Mouse (Mus musculus) embryonic facial prominence, embryonic 13.5 days (tissue): ENCODE results near the gene Dusp7. TPM values are rescaled to one million over a fixed set of nuclear protein-coding genes. Genes with fewer than 3 reads are reported as not detected.

Source experiments
- ATAC-seq: fragments of 200-750 bp; cut with Nextera tagmentation; 2 replicates; pipeline ENCODE4 v1.8.0; 2017; ENCODE audit warnings: low read depth; ENCODE audit not compliant: insufficient number of reproducible peaks, insufficient read depth, low FRiP score, low TSS enrichment
- H3K27ac ChIP-seq: fragments of 300-500 bp; sonication (generic); 2 replicates; pipeline ENCODE4 v1.5.1; 2015; ENCODE audit warnings: moderate library complexity, mild to moderate bottlenecking, inconsistent platforms
- H3K27me3 ChIP-seq: fragments of 300-500 bp; sonication (generic); 2 replicates; pipeline ENCODE4 v1.6.1; 2015; ENCODE audit warnings: mild to moderate bottlenecking, inconsistent platforms
- H3K36me3 ChIP-seq: fragments of 300-500 bp; sonication (generic); 2 replicates; pipeline ENCODE4 v1.6.1; 2015; ENCODE audit warnings: mild to moderate bottlenecking, inconsistent platforms
- H3K4me1 ChIP-seq: fragments of 300-500 bp; sonication (generic); 2 replicates; pipeline ENCODE4 v1.6.1; 2015; ENCODE audit warnings: inconsistent platforms
- H3K4me2 ChIP-seq: fragments of 300-500 bp; sonication (generic); 2 replicates; pipeline ENCODE4 v1.6.1; 2015; ENCODE audit warnings: moderate library complexity, mild to moderate bottlenecking, inconsistent platforms
- H3K4me3 ChIP-seq: fragments of 300-500 bp; sonication (generic); 2 replicates; pipeline ENCODE4 v1.5.1; 2015; ENCODE audit warnings: mild to moderate bottlenecking, inconsistent platforms
- H3K9ac ChIP-seq: fragments of 300-500 bp; sonication (generic); 2 replicates; pipeline ENCODE4 v1.6.1; 2015; ENCODE audit warnings: mild to moderate bottlenecking, inconsistent platforms
- H3K9me3 ChIP-seq: fragments of 300-500 bp; sonication (generic); 2 replicates; pipeline ENCODE4 v1.6.1; 2016; ENCODE audit warnings: inconsistent platforms
- WGBS: fragments of 180-500 bp; shearing (Covaris S2); methylation state at CpG from one replicate; pipeline ENCODE4 v1.1.7; 2015; ENCODE audit warnings: mixed read lengths; 5-methylcytosine and 5-hydroxymethylcytosine counted together
- polyA plus RNA-seq: library from polyadenylated mRNA; unstranded; fragments of >200 nt; fragmentation: Nextera tagmentation; extraction: Ambion mirVana; gene quantifications from 2 replicates; pipeline ENCODE4 v1.2.1, GENCODE M21; 2015

The Dusp7 gene
- polyA plus RNA-seq, 1 experiment from 2014 or later = 40.6 TPM

GRCm38 (mm10) chr9:106409096-106409495 is 40.7 kb downstream of the Dusp7 start:
- 97% methylated on average over 4 of the region's 4 CpGs for WGBS

GRCm38 (mm10) chr9:106410086-106410650 is 41.7 kb downstream of the Dusp7 start:
- Histone ChIP-seq H3K4me2 (no peak overlapping the region), H3K4me1 (peaks cover 26% of the 10 kb centered on the region), H3K27ac (no peak overlapping the region), H3K4me3 (no peak overlapping the region), H3K27me3 (no peaks in the 10 kb centered on the region), H3K36me3 (no peaks in the 10 kb centered on the region), H3K9me3 (no peaks in the 10 kb centered on the region), H3K9ac (no peak overlapping the region)
- 76% methylated on average over 2 of the region's 2 CpGs for WGBS
- no peak for ATAC-seq

More at GRCm38 (mm10) chr9:106409096-106409495, 40.7 kb downstream of the Dusp7 start:
- Histone ChIP-seq H3K4me3 (no peak overlapping the region), H3K27ac (no peak overlapping the region), H3K27me3 (no peaks in the 10 kb centered on the region), H3K4me2 (no peak overlapping the region), H3K9me3 (no peaks in the 10 kb centered on the region), H3K9ac (no peak overlapping the region), H3K36me3 (no peaks in the 10 kb centered on the region), H3K4me1 (peaks cover 28% of the 10 kb centered on the region)
- no peak for ATAC-seq

DNA sequence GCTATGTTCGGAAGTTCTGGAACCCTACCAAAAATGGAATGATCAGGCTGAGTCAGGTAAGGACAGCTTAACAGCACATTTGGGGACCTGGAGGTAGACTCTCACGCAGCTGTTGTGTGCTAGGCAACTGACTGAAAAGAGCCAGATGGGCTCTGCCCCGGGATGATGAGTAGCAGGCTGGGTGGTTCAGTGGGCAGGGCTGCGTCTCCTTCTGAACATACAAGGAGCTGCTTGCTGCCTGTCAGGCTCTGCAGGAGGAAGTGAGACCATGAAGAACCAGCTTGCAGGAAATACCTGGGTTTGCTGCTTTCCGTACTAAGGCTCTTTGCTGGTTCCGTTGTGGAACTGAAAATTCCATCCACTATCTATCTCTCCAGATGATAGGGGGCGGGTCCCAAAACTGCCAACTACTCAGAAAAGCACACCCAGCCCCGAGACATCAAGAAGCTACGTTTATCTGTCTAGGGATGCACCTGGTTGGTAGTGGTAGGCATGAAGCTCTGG is 42.7 kb downstream of the Dusp7 start:
- peaks cover 21% of the 10 kb centered on the region for H3K4me1 ChIP-seq
- 72% methylated on average over 9 of the region's 9 CpGs for WGBS
- H3K36me3 ChIP-seq = no peaks in the 10 kb centered on the region
- H3K9ac ChIP-seq = no peak overlapping the region
- no peaks in the 10 kb centered on the region for H3K9me3 ChIP-seq
- no peak overlapping the region for H3K4me3 ChIP-seq
- no peaks in the 10 kb centered on the region for H3K27me3 ChIP-seq
- no peak overlapping the region for H3K4me2 ChIP-seq
- no peak for ATAC-seq
- no peak overlapping the region for H3K27ac ChIP-seq

GRCm38 (mm10) chr9:106411729-106412128 is 43.3 kb downstream of the Dusp7 start:
- ATAC-seq = no peak
- Histone ChIP-seq H3K4me1 (peaks cover 15% of the 10 kb centered on the region), H3K4me3 (no peak overlapping the region), H3K27ac (no peak overlapping the region), H3K9ac (0 out of 2 replicates have a peak overlapping the region, but pooled peaks have one; percentile 27), H3K27me3 (no peaks in the 10 kb centered on the region), H3K4me2 (no peak overlapping the region), H3K9me3 (no peaks in the 10 kb centered on the region), H3K36me3 (no peaks in the 10 kb centered on the region)
- WGBS = 74% methylated on average over 6 of the region's 6 CpGs

GRCm38 (mm10) chr9:106412210-106412609 is 43.8 kb downstream of the Dusp7 start:
- Histone ChIP-seq H3K4me2 (no peak overlapping the region), H3K36me3 (no peaks in the 10 kb centered on the region), H3K4me3 (no peak overlapping the region), H3K4me1 (peaks cover 18% of the 10 kb centered on the region), H3K27me3 (no peaks in the 10 kb centered on the region), H3K9me3 (no peaks in the 10 kb centered on the region), H3K27ac (no peak overlapping the region), H3K9ac (0 out of 2 replicates have a peak overlapping the region, but pooled peaks have one; percentile 27)
- 62% methylated on average over 3 of the region's 3 CpGs for WGBS
- ATAC-seq = no peak

DNA sequence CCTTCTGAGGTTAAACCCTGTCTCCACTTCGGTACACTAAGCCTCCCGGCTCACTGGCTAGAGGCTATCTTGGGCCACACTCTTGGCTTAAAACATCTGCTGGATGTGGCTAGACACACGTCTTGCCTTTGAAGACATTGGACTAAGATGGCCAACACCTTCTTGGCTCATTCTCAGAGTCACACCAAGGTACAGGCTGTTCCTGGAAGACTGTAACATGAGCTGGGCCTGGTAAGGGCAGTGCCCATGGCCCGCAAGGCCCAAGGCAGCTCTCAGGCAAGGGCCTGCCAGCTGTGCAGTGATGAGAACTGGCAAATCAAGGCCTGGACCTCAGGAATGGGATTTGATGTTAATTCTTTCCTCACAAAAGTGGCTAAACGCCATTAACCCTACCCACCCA is 45.2 kb downstream of the Dusp7 start:
- 84% methylated on average over 5 of the region's 5 CpGs for WGBS
- H3K4me3 ChIP-seq = no peak overlapping the region
- H3K4me2 ChIP-seq = no peak overlapping the region
- no peak overlapping the region for H3K9ac ChIP-seq
- no peak for ATAC-seq
- no peaks in the 10 kb centered on the region for H3K36me3 ChIP-seq
- H3K27me3 ChIP-seq = no peaks in the 10 kb centered on the region
- H3K27ac ChIP-seq = no peak overlapping the region
- peaks cover 32% of the 10 kb centered on the region for H3K4me1 ChIP-seq
- no peaks in the 10 kb centered on the region for H3K9me3 ChIP-seq

DNA sequence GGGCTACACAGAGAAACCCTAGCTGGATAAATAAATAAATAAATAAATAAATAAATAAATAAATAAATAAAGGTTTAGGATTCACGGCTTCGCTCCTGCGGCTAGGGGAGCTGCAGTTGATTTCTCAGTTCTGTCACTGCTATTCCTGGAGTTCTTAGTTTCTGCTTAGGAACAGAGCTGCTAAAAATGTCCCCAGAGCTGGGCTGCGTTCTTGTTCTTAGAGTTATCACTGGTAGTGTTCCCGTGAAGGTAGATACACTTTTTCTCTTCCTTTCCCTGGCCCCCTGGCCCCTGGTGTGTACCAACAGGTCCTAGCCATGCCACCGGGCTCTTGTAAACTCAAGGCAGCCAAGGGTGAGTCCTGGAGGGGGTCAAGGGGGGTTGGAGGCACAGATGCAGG is 48.4 kb downstream of the Dusp7 start:
- WGBS = 86% methylated on average over 6 of the region's 6 CpGs
- H3K9me3 ChIP-seq = no peaks in the 10 kb centered on the region
- H3K4me2 ChIP-seq = no peak overlapping the region
- H3K4me3 ChIP-seq = no peak overlapping the region
- H3K4me1 ChIP-seq = peaks cover 55% of the 10 kb centered on the region
- H3K27ac ChIP-seq = no peak overlapping the region
- H3K9ac ChIP-seq = no peak overlapping the region
- ATAC-seq = no peak
- H3K36me3 ChIP-seq = no peaks in the 10 kb centered on the region
- H3K27me3 ChIP-seq = no peaks in the 10 kb centered on the region

DNA sequence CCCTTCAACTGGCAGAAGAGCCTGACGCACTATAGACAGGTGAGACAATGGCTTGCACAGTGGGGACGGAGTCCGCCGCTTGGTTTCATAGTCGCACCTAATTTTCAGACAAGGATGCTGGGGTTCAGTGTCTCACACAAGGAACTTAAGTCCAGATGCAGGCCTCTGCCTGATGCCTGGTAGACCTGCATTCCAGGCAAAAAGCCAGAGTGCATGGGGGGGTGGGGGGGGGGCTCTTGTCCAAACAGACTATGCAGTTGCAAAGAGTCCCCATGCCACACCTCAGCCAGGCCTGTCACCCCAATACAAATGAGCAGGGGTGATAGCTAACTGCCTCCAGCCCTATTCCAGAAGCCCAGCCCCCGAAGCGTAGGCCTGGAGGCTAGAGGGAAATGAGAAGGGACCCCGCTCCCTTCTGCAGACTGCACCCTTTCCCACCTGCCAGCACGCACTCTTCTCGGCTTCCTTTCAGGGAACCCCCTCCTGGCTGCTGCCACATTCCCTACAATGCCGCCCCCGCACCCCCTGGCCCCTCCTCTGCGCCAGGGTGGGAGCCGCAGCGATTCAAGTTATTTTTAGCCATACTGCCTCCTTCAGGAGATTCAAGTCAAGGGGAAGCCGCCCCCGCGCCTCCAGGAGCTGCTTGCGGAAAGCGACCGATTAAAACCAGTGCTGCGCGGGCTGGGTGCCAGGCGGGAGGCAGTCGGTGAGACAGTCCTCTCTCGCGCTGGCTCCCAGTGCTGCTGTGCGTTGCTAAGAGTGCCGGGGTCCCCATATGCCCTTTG is 49.6 kb downstream of the Dusp7 start:
- peak overlapping the region; percentile 62 for H3K4me2 ChIP-seq
- H3K27me3 ChIP-seq = no peaks in the 10 kb centered on the region
- ATAC-seq = peak; percentile 69
- H3K27ac ChIP-seq = peak overlapping the region; percentile 87
- peak overlapping the region; percentile 62 for H3K9ac ChIP-seq
- peak overlapping the region; percentile 32 for H3K4me3 ChIP-seq
- no peaks in the 10 kb centered on the region for H3K9me3 ChIP-seq
- H3K36me3 ChIP-seq = no peaks in the 10 kb centered on the region
- H3K4me1 ChIP-seq = peaks cover 52% of the 10 kb centered on the region
- 11% methylated on average over 29 of the region's 29 CpGs for WGBS

GRCm38 (mm10) chr9:106420608-106421007 is 52.2 kb downstream of the Dusp7 start:
- 0% methylated on average over 2 of the region's 2 CpGs for WGBS
- no peak for ATAC-seq
- peak overlapping the region; percentile 54; the same call in 1 of the 2 replicates for H3K9ac ChIP-seq

DNA sequence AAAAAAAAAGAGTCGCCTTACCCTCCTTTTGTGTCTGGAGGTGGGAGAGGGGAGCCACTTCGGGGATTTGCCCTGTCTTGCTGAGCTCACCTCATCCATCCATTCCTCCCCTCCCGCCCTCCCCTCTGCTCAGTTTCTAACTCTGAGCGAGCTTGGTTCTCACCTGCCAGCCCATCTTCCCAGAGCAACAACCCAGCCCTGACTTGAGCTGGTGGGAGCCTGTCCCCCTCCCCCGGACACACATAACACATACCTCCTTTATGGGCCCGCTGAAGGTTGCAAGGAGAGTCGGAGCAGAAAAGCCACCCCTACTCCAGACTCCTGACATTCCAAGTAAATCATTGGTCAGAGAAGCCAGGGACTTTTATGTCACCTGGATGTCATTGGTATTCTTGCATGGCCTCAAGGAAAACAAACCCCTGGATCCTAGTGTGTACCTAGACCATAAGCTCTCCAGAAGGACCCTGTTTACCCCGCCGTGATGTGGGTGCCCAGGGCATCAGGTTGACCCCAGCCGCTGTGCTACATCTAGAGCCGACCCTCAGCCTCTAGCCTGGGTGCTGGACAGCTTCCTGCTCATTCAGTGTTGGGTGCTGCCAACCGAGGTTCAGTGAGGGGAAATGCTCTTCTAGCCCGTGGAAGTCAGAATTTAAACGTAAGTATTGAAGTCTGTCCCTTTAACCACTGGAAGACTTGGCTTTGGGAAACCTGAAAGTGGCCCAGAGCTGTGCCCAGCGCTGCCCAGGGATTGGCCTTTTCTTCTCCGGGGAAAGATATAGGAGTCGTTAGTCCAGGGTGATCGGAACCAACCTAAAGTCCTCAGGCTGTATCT is 52.8 kb downstream of the Dusp7 start:
- Histone ChIP-seq H3K4me3 (peak overlapping the region; percentile 23; the same call in 1 of the 2 replicates), H3K4me2 (peak overlapping the region; percentile 50), H3K9ac (peak overlapping the region; percentile 49; the same call in 1 of the 2 replicates), H3K27ac (peak overlapping the region; percentile 83), H3K36me3 (no peaks in the 10 kb centered on the region), H3K4me1 (peaks cover 55% of the 10 kb centered on the region), H3K27me3 (no peaks in the 10 kb centered on the region), H3K9me3 (no peaks in the 10 kb centered on the region)
- 5% methylated on average over 18 of the region's 18 CpGs for whole genome bisulfite sequencing
- ATAC-seq = no peak

More at GRCm38 (mm10) chr9:106420608-106421007, 52.2 kb downstream of the Dusp7 start:
- Histone ChIP-seq H3K4me1 (peaks cover 52% of the 10 kb centered on the region), H3K36me3 (no peaks in the 10 kb centered on the region), H3K27ac (peak overlapping the region; percentile 83), H3K9me3 (no peaks in the 10 kb centered on the region), H3K4me2 (peak overlapping the region; percentile 50), H3K4me3 (peak overlapping the region; percentile 12; the same call in 1 of the 2 replicates), H3K27me3 (no peaks in the 10 kb centered on the region)

- H3K9ac ChIP-seq = peak overlapping the region; percentile 49; the same call in 1 of the 2 replicates
- no peaks in the 10 kb centered on the region for H3K27me3 ChIP-seq
- peak; percentile 50 for ATAC-seq
- no peaks in the 10 kb centered on the region for H3K9me3 ChIP-seq
- peak overlapping the region; percentile 83 for H3K27ac ChIP-seq
- no peaks in the 10 kb centered on the region for H3K36me3 ChIP-seq
- 0% methylated on average over 3 of the region's 3 CpGs for WGBS
- H3K4me1 ChIP-seq = peaks cover 55% of the 10 kb centered on the region
- H3K4me3 ChIP-seq = peak overlapping the region; percentile 23; the same call in 1 of the 2 replicates
- peak overlapping the region; percentile 50 for H3K4me2 ChIP-seq
These were observed 53.4 kb downstream of the Dusp7 start for GRCm38 (mm10) chr9:106421865-106422160.
